Comparison of ENCODE assay signal across 8 mouse cellular contexts in genomic region chr4:89128080-89128936, GRCm38 (mm10). TPM values are rescaled to one million over a fixed set of nuclear protein-coding genes. Genes with fewer than 3 reads are reported as not detected.
DNase-seq lines count a peak whose midpoint lies in the region; ATAC-seq and TF ChIP-seq lines count a peak whose summit lies in the region.

No protein-coding gene starts in this region.

- no peaks in the 10 kb centered on the region for H3K36me3 ChIP-seq in forebrain, embryonic 11.5 days (ENCODE audit: control insufficient read depth, insufficient read depth, low read length)
- no peaks in the 10 kb centered on the region for H3K36me3 ChIP-seq in hindbrain, embryonic 13.5 days
- no peaks in the 10 kb centered on the region for H3K36me3 ChIP-seq in limb, embryonic 14.5 days (ENCODE audit: control insufficient read depth, insufficient read depth, low read length)
- H3K36me3 ChIP-seq in midbrain, embryonic 14.5 days (ENCODE audit: control insufficient read depth, insufficient read depth, low read length) = no peaks in the 10 kb centered on the region

- no peak overlapping the region for H3K4me2 ChIP-seq in forebrain, embryonic 11.5 days (ENCODE audit: low read depth, low read length, severe bottlenecking)
- no peak overlapping the region for H3K4me2 ChIP-seq in hindbrain, embryonic 13.5 days
- H3K4me2 ChIP-seq in limb, embryonic 14.5 days (replicated peaks; ENCODE audit: low read depth, low read length, severe bottlenecking) = no peak overlapping the region
- H3K4me2 ChIP-seq in midbrain, embryonic 14.5 days (ENCODE audit: low read length) = no peak overlapping the region

- ATAC-seq in forebrain, embryonic 11.5 days (replicated peaks; ENCODE audit: low FRiP score) = peak; percentile 67
- ATAC-seq in hindbrain, embryonic 13.5 days (ENCODE audit: low FRiP score) = peak; percentile 39; the same call in 1 of the 2 replicates
- ATAC-seq in limb, embryonic 14.5 days (ENCODE audit: low FRiP score, low read depth) = no peak; the same call in 1 of the 2 replicates
- peak; percentile 34 for ATAC-seq in midbrain, embryonic 14.5 days (ENCODE audit: low FRiP score, low TSS enrichment)

- H3K4me1 ChIP-seq in forebrain, embryonic 11.5 days (replicated peaks; ENCODE audit: control insufficient read depth, insufficient read depth, low read length) = no peaks in the 10 kb centered on the region
- H3K4me1 ChIP-seq in hindbrain, embryonic 13.5 days (replicated peaks) = no peaks in the 10 kb centered on the region
- H3K4me1 ChIP-seq in limb, embryonic 14.5 days (ENCODE audit: control insufficient read depth, insufficient read depth, low read length) = no peaks in the 10 kb centered on the region
- H3K4me1 ChIP-seq in midbrain, embryonic 14.5 days (ENCODE audit: control insufficient read depth, insufficient read depth, low read length) = no peaks in the 10 kb centered on the region

- no peak overlapping the region for H3K9ac ChIP-seq in forebrain, embryonic 11.5 days (ENCODE audit: low read length)
- H3K9ac ChIP-seq in hindbrain, embryonic 13.5 days = no peak overlapping the region
- H3K9ac ChIP-seq in limb, embryonic 14.5 days (ENCODE audit: low read depth, low read length, severe bottlenecking) = no peak overlapping the region
- no peak overlapping the region for H3K9ac ChIP-seq in midbrain, embryonic 14.5 days (replicated peaks; ENCODE audit: low read length)

- H3K27me3 ChIP-seq in forebrain, embryonic 11.5 days (ENCODE audit: control insufficient read depth, insufficient read depth, low read length) = no peaks in the 10 kb centered on the region
- H3K27me3 ChIP-seq in hindbrain, embryonic 13.5 days = no peaks in the 10 kb centered on the region
- H3K27me3 ChIP-seq in limb, embryonic 14.5 days (ENCODE audit: control insufficient read depth, insufficient read depth, low read length) = no peaks in the 10 kb centered on the region
- no peaks in the 10 kb centered on the region for H3K27me3 ChIP-seq in midbrain, embryonic 14.5 days (ENCODE audit: control insufficient read depth, insufficient read depth, low read length)

- 32% methylated on average over 20 of the region's 20 CpGs for WGBS in forebrain, embryonic 11.5 days
- 30% methylated on average over 20 of the region's 20 CpGs for WGBS in hindbrain, embryonic 13.5 days
- WGBS in limb, embryonic 14.5 days = 30% methylated on average over 20 of the region's 20 CpGs
- 35% methylated on average over 20 of the region's 20 CpGs for WGBS in midbrain, embryonic 14.5 days

- H3K27ac ChIP-seq in left cerebral cortex, adult 2 months = no peak overlapping the region
- H3K27ac ChIP-seq in forebrain, embryonic 11.5 days (ENCODE audit: low read depth, low read length) = no peak overlapping the region
- H3K27ac ChIP-seq in hindbrain, embryonic 13.5 days = no peak overlapping the region
- no peak overlapping the region for H3K27ac ChIP-seq in limb, embryonic 14.5 days (replicated peaks; ENCODE audit: low read depth, low read length)
- H3K27ac ChIP-seq in midbrain, embryonic 14.5 days (replicated peaks; ENCODE audit: low read depth, low read length) = no peak overlapping the region

- no peak overlapping the region for H3K4me3 ChIP-seq in left cerebral cortex, adult 2 months
- no peak overlapping the region for H3K4me3 ChIP-seq in forebrain, embryonic 11.5 days (ENCODE audit: low read depth, low read length)
- no peak overlapping the region for H3K4me3 ChIP-seq in hindbrain, embryonic 13.5 days
- H3K4me3 ChIP-seq in limb, embryonic 14.5 days (replicated peaks; ENCODE audit: low read length) = no peak overlapping the region
- no peak overlapping the region for H3K4me3 ChIP-seq in midbrain, embryonic 14.5 days (replicated peaks; ENCODE audit: low read depth, low read length)

- intact Hi-C loops in left cerebral cortex, adult 2 months (cut with DNase I) = loop anchor here (5.0 kb wide), 1 partner anchor 191 kb away; no protein-coding TSS in a partner anchor
- intact Hi-C loops in left cerebral cortex, postnatal 36 days (cut with DNase I) = loop anchor here (5.0 kb wide), 1 partner anchor 191 kb away; no protein-coding TSS in a partner anchor

- TF ChIP-seq POLR2A in limb, embryonic 14.5 days (IDR thresholded peaks at IDR 0.05; ENCODE audit: borderline replicate concordance, extremely low read depth, insufficient read depth, insufficient read length) = no peak

- no peaks in the 10 kb centered on the region for H3K9me3 ChIP-seq in forebrain, embryonic 11.5 days (ENCODE audit: control insufficient read depth, low read length)
- no peaks in the 10 kb centered on the region for H3K9me3 ChIP-seq in hindbrain, embryonic 13.5 days
- no peaks in the 10 kb centered on the region for H3K9me3 ChIP-seq in limb, embryonic 14.5 days (ENCODE audit: control insufficient read depth, low read length)
- no peaks in the 10 kb centered on the region for H3K9me3 ChIP-seq in midbrain, embryonic 14.5 days (ENCODE audit: control insufficient read depth, low read length)

- DNase-seq in left cerebral cortex, adult 2 months (ENCODE audit: extremely low spot score in 1 of 2, low spot score in 2 of 2) = no peak
- DNase-seq in left cerebral cortex, postnatal 36 days (ENCODE audit: low spot score in 2 of 2) = no peak
- peak; percentile 86 for DNase-seq in ZHBTc4 (ENCODE audit: low read depth, low spot score)
- peak; percentile 85 for DNase-seq in forebrain, embryonic 11.5 days (ENCODE audit: low spot score)
- peak; percentile 49 for DNase-seq in limb, embryonic 14.5 days (ENCODE audit: low spot score)
- DNase-seq in midbrain, embryonic 14.5 days = peak; percentile 64
- DNase-seq in spleen, postnatal 4 days (ENCODE audit: low spot score in 2 of 2) = no peak

- TF ChIP-seq CTCF in left cerebral cortex, adult 2 months (IDR thresholded peaks at IDR 0.05) = peak; percentile 58

RNA-seq across cellular contexts. Expression of gene Mtap, which starts 8.6 kb away (rescaled TPM):
- 1 to 10 TPM; 8.7 to 9.6 TPM for total RNA-seq in left cerebral cortex, adult 2 months (2021)
- total RNA-seq in left cerebral cortex, postnatal 36 days (2021) = 1 to 10 TPM; 8.8 to 9.4 TPM
- 103 and 110 TPM in 2 replicates for polyA plus RNA-seq in forebrain, embryonic 11.5 days (2014; fragmentation: Nextera tagmentation; extraction: Ambion mirVana)
- polyA plus RNA-seq in hindbrain, embryonic 13.5 days (2015; fragmentation: Nextera tagmentation; extraction: Ambion mirVana) = 25.9 and 27.1 TPM in 2 replicates
- 33.5 and 36.4 TPM in 2 replicates for polyA plus RNA-seq in limb, embryonic 14.5 days (2012; rRNA removed)
- polyA plus RNA-seq in limb, embryonic 14.5 days (2014; fragmentation: Nextera tagmentation; extraction: Ambion mirVana) = 74.1 and 79.1 TPM in 2 replicates
- polyA plus RNA-seq in midbrain, embryonic 14.5 days (2014; fragmentation: Nextera tagmentation; extraction: Ambion mirVana) = 13.9 and 23.2 TPM in 2 replicates

Comparison
In these comparisons a context has a peak if more than half of its experiments do, and no peak if none do; other contexts are left out.
1. DNase-seq: peak in ZHBTc4 (single experiment), forebrain, embryonic 11.5 days (single experiment), limb, embryonic 14.5 days (single experiment) and midbrain, embryonic 14.5 days (single experiment); none in left cerebral cortex, adult 2 months (0 of 2), left cerebral cortex, postnatal 36 days (0 of 2) and spleen, postnatal 4 days (0 of 2).